17 mouse cellular contexts compared by ENCODE assay signal in genomic region chr2:102129235-102129634, GRCm38 (mm10). TPM values are rescaled to one million over a fixed set of nuclear protein-coding genes. Genes with fewer than 3 reads are reported as not detected.
DNase-seq lines count a peak whose midpoint lies in the region; ATAC-seq and TF ChIP-seq lines count a peak whose summit lies in the region.
"Had no signal": no experiment of that assay in that cellular context is flagged by ENCODE, and none has a peak within 500 bp of the region (broad histone marks: within the 10 kb centered on the region; RNA-seq: fewer than 3 reads in every experiment).

No protein-coding gene starts in this region.

- no peak for ATAC-seq in neural tube, embryonic 13.5 days (ENCODE audit: low read depth)
- no peak for ATAC-seq in neural tube, embryonic 15.5 days (ENCODE audit: low FRiP score)
- peak; percentile 64 for ATAC-seq in intestine, embryonic 15.5 days
- no peak for ATAC-seq in frontal cortex, adult (ENCODE audit: low TSS enrichment)

- no peak overlapping the region for H3K4me2 ChIP-seq in neural tube, embryonic 13.5 days
- no peak overlapping the region for H3K4me2 ChIP-seq in neural tube, embryonic 15.5 days
- no peak overlapping the region for H3K4me2 ChIP-seq in intestine, embryonic 15.5 days (replicated peaks)

- peak overlapping the region; percentile 72 for H3K27ac ChIP-seq in gastrocnemius, adult 2 months
- H3K27ac ChIP-seq in neural tube, embryonic 13.5 days (replicated peaks): peak overlapping the region; percentile 13; the same call in 1 of the 2 replicates
- no peak overlapping the region for H3K27ac ChIP-seq in neural tube, embryonic 15.5 days (replicated peaks)
- 0 out of 2 replicates have a peak overlapping the region, but pooled peaks have one; percentile 44 for H3K27ac ChIP-seq in intestine, embryonic 15.5 days
- H3K27ac ChIP-seq: left cerebral cortex, adult 2 months had no signal

- no peak for TF ChIP-seq CTCF in gastrocnemius, adult 2 months (IDR thresholded peaks at IDR 0.05)

- no peaks in the 10 kb centered on the region for H3K27me3 ChIP-seq in neural tube, embryonic 13.5 days
- no peaks in the 10 kb centered on the region for H3K27me3 ChIP-seq in neural tube, embryonic 15.5 days (replicated peaks)
- H3K27me3 ChIP-seq in intestine, embryonic 15.5 days (replicated peaks): no peaks in the 10 kb centered on the region

- peaks cover 62% of the 10 kb centered on the region for H3K4me1 ChIP-seq in neural tube, embryonic 13.5 days (replicated peaks)
- peaks cover 32% of the 10 kb centered on the region for H3K4me1 ChIP-seq in neural tube, embryonic 15.5 days
- H3K4me1 ChIP-seq in intestine, embryonic 15.5 days (replicated peaks): peaks cover 36% of the 10 kb centered on the region

- H3K36me3 ChIP-seq in neural tube, embryonic 13.5 days: no peaks in the 10 kb centered on the region
- H3K36me3 ChIP-seq in neural tube, embryonic 15.5 days: no peaks in the 10 kb centered on the region
- no peaks in the 10 kb centered on the region for H3K36me3 ChIP-seq in intestine, embryonic 15.5 days
- H3K36me3 ChIP-seq: G1E had no signal

- no peak overlapping the region for H3K4me3 ChIP-seq in gastrocnemius, adult 2 months
- no peak overlapping the region for H3K4me3 ChIP-seq in neural tube, embryonic 13.5 days
- no peak overlapping the region for H3K4me3 ChIP-seq in neural tube, embryonic 15.5 days (replicated peaks)
- no peak overlapping the region for H3K4me3 ChIP-seq in intestine, embryonic 15.5 days (replicated peaks)
- H3K4me3 ChIP-seq: left cerebral cortex, adult 2 months had no signal

- intact Hi-C loops in gastrocnemius, adult 2 months (cut with DNase I): no loop called here

- H3K9me3 ChIP-seq in neural tube, embryonic 13.5 days: no peaks in the 10 kb centered on the region
- H3K9me3 ChIP-seq in neural tube, embryonic 15.5 days (replicated peaks): no peaks in the 10 kb centered on the region
- no peaks in the 10 kb centered on the region for H3K9me3 ChIP-seq in intestine, embryonic 15.5 days
- H3K9me3 ChIP-seq: G1E had no signal

- 89% methylated on average over 4 of the region's 4 CpGs for WGBS in neural tube, embryonic 13.5 days
- WGBS in neural tube, embryonic 15.5 days: 86% methylated on average over 4 of the region's 4 CpGs
- WGBS in intestine, embryonic 15.5 days: 57% methylated on average over 4 of the region's 4 CpGs

- DNase-seq in gastrocnemius, adult 2 months: no peak
- no peak for DNase-seq in gastrocnemius, postnatal 4 days (ENCODE audit: low spot score in 2 of 2)
- DNase-seq in testis, postnatal 14 days (ENCODE audit: low spot score): no peak
- DNase-seq: adrenal gland, postnatal 36 days; B cell, adult 2 months; cerebellum, postnatal 25 days; heart, postnatal 4 days; kidney, adult 18-20 months; midbrain, embryonic 14.5 days; right cerebral cortex, postnatal 4 days; thymus, postnatal 25 days had no signal

- H3K9ac ChIP-seq in neural tube, embryonic 13.5 days: no peak overlapping the region
- H3K9ac ChIP-seq in neural tube, embryonic 15.5 days (replicated peaks): no peak overlapping the region
- H3K9ac ChIP-seq in intestine, embryonic 15.5 days: no peak overlapping the region

RNA-seq across cellular contexts. Expression of gene Ldlrad3, which starts 57.0 kb away (rescaled TPM):
- 1 to 10 TPM; 4.5 to 5.9 TPM for total RNA-seq in gastrocnemius, adult 2 months (2021)
- total RNA-seq in gastrocnemius, postnatal 4 days (2021): 10 to 100 TPM; 26.3 to 27.1 TPM
- polyA plus RNA-seq in neural tube, embryonic 13.5 days (2015; fragmentation: Nextera tagmentation; extraction: Ambion mirVana): 48.3 and 48.8 TPM in 2 replicates
- 30.7 and 32.6 TPM in 2 replicates for polyA plus RNA-seq in neural tube, embryonic 15.5 days (2015; fragmentation: Nextera tagmentation; extraction: Ambion mirVana)
- polyA plus RNA-seq in intestine, embryonic 15.5 days (2015; fragmentation: Nextera tagmentation; extraction: Ambion mirVana): 22.1 and 22.7 TPM in 2 replicates
